Mouse (Mus musculus) heart, postnatal 0 days (tissue): ENCODE measurements at regions not wholly inside any gene's neighbourhood (a gene's known extent, or its start where the extent isn't known, plus 50 kb on each side); places are given as distances from the start of the nearest gene placed in this dataset.

Experiments
- CTCF ChIP-seq: IDR thresholded peaks from 2 replicates; pipeline ENCODE4 v1.5.1; 2016; ENCODE audit warnings: antibody characterized with exemption, control low read depth, low read depth
- EP300 ChIP-seq: IDR thresholded peaks from 2 replicates; pipeline ENCODE4 v1.6.1; 2016; ENCODE audit warnings: antibody characterized with exemption, low read depth

DNA sequence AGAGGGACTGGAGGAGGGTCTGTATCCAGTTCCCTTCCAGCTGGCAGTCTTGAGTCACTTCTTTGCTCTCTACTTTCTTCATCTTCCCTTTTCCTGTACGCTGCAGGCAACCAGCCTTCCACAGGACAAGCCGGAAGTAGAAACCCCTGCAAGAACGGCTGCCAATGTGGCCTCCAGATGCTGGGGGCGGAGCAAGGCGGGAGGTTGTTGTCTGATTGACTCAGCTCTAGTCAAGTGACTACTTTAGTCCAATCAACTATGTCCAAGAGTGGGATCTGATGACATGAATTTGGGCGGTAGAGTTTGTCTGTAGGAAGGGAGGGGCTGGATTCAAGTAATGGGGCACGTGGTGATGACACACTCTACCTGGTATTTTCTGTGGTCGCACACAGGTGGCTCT lies 156.1 kb upstream of the Irx6 start:
- TF ChIP-seq CTCF, result no peak
- TF ChIP-seq EP300, result no peak
